Mouse (Mus musculus) small intestine, adult 2 months (tissue): ENCODE measurements around the gene Samhd1. TPM values are rescaled to one million over a fixed set of nuclear protein-coding genes. Genes with fewer than 3 reads are reported as not detected.

Source experiments
- H3K27ac ChIP-seq: fragments of 200-500 bp; 2 replicates; pipeline ENCODE4 v1.5.1; 2012; ENCODE audit warnings: low read depth, low read length, control low read depth, inconsistent platforms; ENCODE audit not compliant: insufficient read depth
- H3K27me3 ChIP-seq: fragments of 200-500 bp; 2 replicates; pipeline ENCODE4 v1.6.1; 2012; ENCODE audit warnings: mild to moderate bottlenecking, moderate library complexity, low read length, inconsistent platforms; ENCODE audit not compliant: control insufficient read depth, insufficient read depth
- H3K36me3 ChIP-seq: fragments of 200-500 bp; 2 replicates; pipeline ENCODE4 v1.6.1; 2012; ENCODE audit warnings: mild to moderate bottlenecking, low read length, control low read depth, inconsistent platforms; ENCODE audit not compliant: control insufficient read depth, insufficient read depth
- H3K4me1 ChIP-seq: fragments of 200-500 bp; 2 replicates; pipeline ENCODE4 v1.6.1; 2012; ENCODE audit warnings: low read length, inconsistent platforms, mixed read lengths; ENCODE audit not compliant: control insufficient read depth, insufficient read depth, insufficient read length
- H3K4me3 ChIP-seq: fragments of 200-500 bp; 2 replicates; pipeline ENCODE4 v1.5.1; 2012; ENCODE audit warnings: low read depth, mild to moderate bottlenecking, control low read depth, inconsistent platforms, low read length, moderate library complexity
- CTCF ChIP-seq: fragments of 200-500 bp; IDR thresholded peaks from 2 replicates; pipeline ENCODE4 v1.5.1; 2012; ENCODE audit warnings: low read depth, mild to moderate bottlenecking, control low read depth, inconsistent platforms, low read length, moderate library complexity, mixed read lengths; ENCODE audit not compliant: insufficient replicate concordance, insufficient read length; ENCODE audit errors: extremely low read depth
- POLR2A ChIP-seq: fragments of 200-500 bp; IDR thresholded peaks from 2 replicates; pipeline ENCODE4 v1.6.1; 2012; ENCODE audit warnings: low read depth, mild to moderate bottlenecking, control low read depth, inconsistent platforms, low read length, moderate library complexity
- WGBS: fragments of 180-500 bp; shearing (Covaris S2); methylation state at CpG from one replicate; pipeline ENCODE4 v1.1.7; 2018; 5-methylcytosine and 5-hydroxymethylcytosine counted together
- polyA plus RNA-seq: library from polyadenylated mRNA; depleted of rRNA; stranded (reverse); fragments of >200 nt; gene quantifications from 2 replicates; pipeline ENCODE4 v1.2.3, GENCODE M21; 2012

Gene Samhd1
- polyA plus RNA-seq, 1 experiment, result 47.7 TPM

- Histone ChIP-seq H3K4me3 (no peak overlapping the region), H3K36me3 (no peaks in the 10 kb centered on the region), H3K4me1 (peaks cover 8% of the 10 kb centered on the region; the same call in 1 of the 2 replicates), H3K27me3 (no peaks in the 10 kb centered on the region), H3K27ac (peak overlapping the region; percentile 4; the same call in 1 of the 2 replicates)
- 83% methylated on average over 4 of the region's 4 CpGs for WGBS
- TF ChIP-seq POLR2A (no peak), CTCF (no peak)
Observed at GRCm38 (mm10) chr2:157136176-157136575, 1.1 kb upstream of the Samhd1 start.

- Histone ChIP-seq H3K27me3 (no peaks in the 10 kb centered on the region), H3K27ac (peak overlapping the region; percentile 77), H3K4me3 (no peak overlapping the region), H3K36me3 (no peaks in the 10 kb centered on the region), H3K4me1 (peaks cover 10% of the 10 kb centered on the region; the same call in 1 of the 2 replicates)
- TF ChIP-seq POLR2A, result no peak
- no peak for TF ChIP-seq CTCF
- WGBS, result 77% methylated on average over 10 of the region's 10 CpGs
Observed at GRCm38 (mm10) chr2:157135529-157136120, 560 bp upstream of the Samhd1 start.

- no peaks in the 10 kb centered on the region for H3K27me3 ChIP-seq
- TF ChIP-seq CTCF (no peak), POLR2A (no peak)
- peaks cover 14% of the 10 kb centered on the region for H3K4me1 ChIP-seq
- no peaks in the 10 kb centered on the region for H3K36me3 ChIP-seq
- H3K4me3 ChIP-seq, result peak overlapping the region; percentile 78
- H3K27ac ChIP-seq, result peak overlapping the region; percentile 47
- WGBS, result under 1% methylated on average over 25 of the region's 25 CpGs
Observed at GRCm38 (mm10) chr2:157134479-157134931, 560 bp downstream of the Samhd1 start.

- WGBS, result 27% methylated on average over 11 of the region's 11 CpGs
- Histone ChIP-seq H3K27ac (peak overlapping the region; percentile 47), H3K4me1 (peaks cover 14% of the 10 kb centered on the region), H3K4me3 (peak overlapping the region; percentile 78), H3K36me3 (peaks cover 1% of the 10 kb centered on the region; the same call in 1 of the 2 replicates), H3K27me3 (no peaks in the 10 kb centered on the region)
- TF ChIP-seq CTCF, result no peak
- no peak for TF ChIP-seq POLR2A
Observed at GRCm38 (mm10) chr2:157133769-157134478, 1.1 kb downstream of the Samhd1 start.

DNA sequence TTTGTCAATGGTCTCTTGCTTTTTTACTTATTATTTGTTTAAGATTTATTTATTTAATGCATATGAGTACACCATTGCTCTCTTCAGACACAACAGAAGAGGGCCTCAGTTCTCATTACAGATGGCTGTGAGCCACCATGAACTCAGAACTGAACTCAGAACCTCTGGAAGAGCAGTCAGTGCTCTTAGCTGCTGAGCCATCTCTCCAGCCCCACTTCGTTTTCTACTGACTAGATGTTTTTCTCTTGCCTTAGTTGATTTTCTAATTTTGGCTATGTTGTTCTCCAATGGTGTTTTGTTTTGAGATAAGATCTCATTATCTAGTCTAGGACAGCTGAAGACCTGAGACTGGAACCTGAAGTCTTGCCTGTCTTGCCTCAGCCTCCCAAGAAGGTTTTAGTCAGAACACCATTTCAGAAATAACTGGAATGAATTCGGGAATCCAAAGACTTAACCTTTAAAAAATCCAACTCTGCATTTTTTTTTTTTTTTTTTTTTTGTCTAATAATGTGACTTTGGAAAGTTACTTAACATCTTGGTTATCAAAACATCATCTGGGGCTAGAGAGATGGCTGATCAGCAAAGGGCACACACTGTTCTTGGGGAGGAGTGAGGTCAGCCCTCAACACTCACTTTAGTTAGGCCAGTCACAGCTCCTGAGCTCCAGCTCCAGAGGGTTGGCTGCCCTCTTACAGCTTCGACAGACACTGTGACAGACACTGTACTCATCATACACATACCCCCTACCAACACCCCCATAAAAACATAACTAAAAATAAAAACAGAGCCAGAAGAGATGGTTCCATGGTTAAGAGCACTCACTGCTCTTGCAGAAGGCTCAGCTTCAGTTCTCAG, 2.2 kb downstream of the Samhd1 start:
- peak overlapping the region; percentile 20; the same call in 1 of the 2 replicates for H3K4me3 ChIP-seq
- peaks cover 8% of the 10 kb centered on the region for H3K36me3 ChIP-seq
- TF ChIP-seq CTCF (no peak), POLR2A (no peak)
- WGBS, result 71% methylated on average over 3 of the region's 3 CpGs
- peaks cover 16% of the 10 kb centered on the region for H3K4me1 ChIP-seq
- H3K27me3 ChIP-seq, result no peaks in the 10 kb centered on the region
- peak overlapping the region; percentile 30 for H3K27ac ChIP-seq

GRCm38 (mm10) chr2:157132086-157132485, 3.0 kb downstream of the Samhd1 start:
- WGBS, result 86% methylated on average over 1 of the region's 1 CpGs
- H3K4me1 ChIP-seq, result peaks cover 18% of the 10 kb centered on the region
- H3K27me3 ChIP-seq, result no peaks in the 10 kb centered on the region
- peak overlapping the region; percentile 30 for H3K27ac ChIP-seq
- TF ChIP-seq POLR2A (no peak), CTCF (no peak)
- H3K36me3 ChIP-seq, result peaks cover 8% of the 10 kb centered on the region
- no peak overlapping the region for H3K4me3 ChIP-seq
